Mouse (Mus musculus) embryonic stem cell, embryonic (primary cell): ENCODE results near the gene Nfasc.

ENCODE experiments used
- CTCF ChIA-PET, 4 experiments: fragments of 300-600 bp in 2 of 4; fragments of 350-600 bp in 2 of 4; sonication (Branson Sonifier 250); formaldehyde crosslinking; loops; one replicate each; lab custom pipeline; 2022; ENCODE audit warnings: inconsistent platforms in 2 of 4; lab: Charles Lee
- POLR2A ChIA-PET, 4 experiments: fragments of 300-600 bp in 2 of 4; fragments of 350-600 bp in 2 of 4; sonication (Branson Sonifier 250); formaldehyde crosslinking; loops; one replicate each; lab custom pipeline; 2022; ENCODE audit warnings: antibody characterized with exemption in 4 of 4, inconsistent platforms in 1 of 4; lab: Charles Lee

The Nfasc gene

GRCm38 (mm10) chr1:132560907-132561700 is 180.5 kb downstream of the Nfasc start:
- POLR2A ChIA-PET, result no interaction called here
- CTCF ChIA-PET, result interaction anchor here in 1 of 4 experiments (1.8 kb wide), 1 partner anchor 34 kb away, joined by 5 read pairs; no protein-coding TSS in a partner anchor

DNA sequence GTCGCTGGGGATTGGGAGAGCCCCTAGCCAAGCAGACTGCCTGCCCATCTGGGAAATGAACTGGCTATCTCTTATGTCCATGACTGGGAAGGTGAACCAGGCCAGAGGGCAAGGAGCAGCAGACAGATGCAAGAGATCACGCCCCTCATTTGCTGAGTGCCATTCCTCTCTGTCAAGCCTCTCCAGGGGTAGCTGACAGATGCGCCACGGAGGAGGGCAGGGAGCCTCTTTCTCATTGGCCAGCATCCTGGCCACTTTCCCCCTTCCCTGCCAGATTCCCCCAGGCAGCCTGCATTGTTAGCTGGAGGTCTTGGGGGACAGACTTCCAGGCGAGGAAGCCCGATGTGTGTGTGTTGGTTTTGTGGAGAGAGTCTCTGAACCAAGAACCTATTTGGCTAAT is 182.6 kb downstream of the Nfasc start:
- POLR2A ChIA-PET, result interaction anchor here in 2 of 4 experiments (0.8 to 2.3 kb wide), 3 partner anchors 9 to 18 kb away, joined by 3 to 9 read pairs (median 4); no protein-coding TSS in a partner anchor
- CTCF ChIA-PET, result interaction anchor here in 1 of 4 experiments (1.3 to 1.8 kb wide), 3 partner anchors 33 to 38 kb away, joined by 4 to 5 read pairs (median 4); no protein-coding TSS in a partner anchor

DNA sequence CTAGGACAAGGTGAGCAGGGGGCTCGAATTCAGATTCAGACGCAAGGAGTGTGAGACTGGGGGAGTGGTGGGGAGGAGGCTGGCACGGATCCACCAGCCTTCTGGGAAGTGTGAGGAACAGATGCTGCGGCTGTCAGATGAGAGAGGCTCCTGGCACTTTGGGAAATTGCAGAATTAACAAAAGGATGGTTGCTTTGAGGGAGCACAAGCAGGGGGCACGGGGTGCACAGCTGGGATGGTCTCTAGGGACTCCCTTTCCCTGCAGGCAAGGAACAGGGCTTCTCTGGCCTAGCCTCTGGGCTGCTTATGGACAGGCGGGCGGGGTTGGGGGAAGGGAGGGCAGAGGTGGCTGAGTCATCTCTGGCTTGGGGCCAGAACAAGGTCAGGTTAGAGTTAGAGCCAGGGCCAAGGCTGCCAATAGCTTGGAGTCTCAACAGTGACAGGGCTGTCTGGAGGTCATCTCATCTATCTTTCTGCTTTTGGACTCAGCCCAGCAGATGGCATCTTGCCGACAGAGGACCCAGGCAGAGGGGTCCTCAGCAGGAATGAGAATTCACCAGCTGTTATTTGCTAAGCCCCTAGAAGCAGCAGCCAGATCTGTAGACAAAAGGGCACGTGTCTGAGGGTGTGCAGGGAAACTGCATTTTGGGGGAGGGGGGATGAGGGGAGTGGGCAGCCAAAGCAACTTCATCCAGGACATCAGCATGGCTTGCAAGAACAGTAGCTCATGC is 183.5 kb downstream of the Nfasc start:
- POLR2A ChIA-PET, result interaction anchor here in 1 of 4 experiments (1.0 to 2.3 kb wide), 3 partner anchors 10 to 25 kb away, joined by 3 to 9 read pairs (median 4); no protein-coding TSS in a partner anchor
- CTCF ChIA-PET, result interaction anchor here in 3 of 4 experiments (0.6 to 1.7 kb wide), 5 partner anchors 32 to 168 kb away, joined by 3 to 4 read pairs (median 4); no protein-coding TSS in a partner anchor

DNA sequence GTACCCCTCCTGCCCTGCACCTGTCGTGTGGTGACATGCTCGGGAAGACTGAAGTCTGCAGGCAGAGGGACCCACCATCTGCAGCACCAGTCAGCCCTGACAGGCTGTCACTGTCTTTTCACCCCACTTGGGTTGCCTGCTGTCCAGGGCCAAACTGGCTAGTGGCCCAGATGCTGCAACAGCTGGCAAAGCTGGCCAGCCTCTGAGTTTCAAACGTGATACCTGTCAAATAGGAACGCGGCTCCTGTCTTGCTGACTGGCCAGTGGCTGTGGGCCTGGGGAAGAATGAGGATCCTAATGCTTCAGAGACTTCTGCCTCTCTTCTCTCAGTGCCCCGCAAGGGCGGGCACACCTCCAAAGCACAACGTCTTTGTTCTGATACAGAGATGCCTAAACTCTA is 197.8 kb downstream of the Nfasc start:
- ChIA-PET POLR2A (interaction anchor here in 2 of 4 experiments (0.6 to 1.3 kb wide), 4 partner anchors 9 to 1429 kb away, joined by 3 to 5 read pairs (median 3); no protein-coding TSS in a partner anchor), CTCF (interaction anchor here in 1 of 4 experiments (1.6 kb wide), 1 partner anchor 23 kb away, joined by 4 read pairs; no protein-coding TSS in a partner anchor)

DNA sequence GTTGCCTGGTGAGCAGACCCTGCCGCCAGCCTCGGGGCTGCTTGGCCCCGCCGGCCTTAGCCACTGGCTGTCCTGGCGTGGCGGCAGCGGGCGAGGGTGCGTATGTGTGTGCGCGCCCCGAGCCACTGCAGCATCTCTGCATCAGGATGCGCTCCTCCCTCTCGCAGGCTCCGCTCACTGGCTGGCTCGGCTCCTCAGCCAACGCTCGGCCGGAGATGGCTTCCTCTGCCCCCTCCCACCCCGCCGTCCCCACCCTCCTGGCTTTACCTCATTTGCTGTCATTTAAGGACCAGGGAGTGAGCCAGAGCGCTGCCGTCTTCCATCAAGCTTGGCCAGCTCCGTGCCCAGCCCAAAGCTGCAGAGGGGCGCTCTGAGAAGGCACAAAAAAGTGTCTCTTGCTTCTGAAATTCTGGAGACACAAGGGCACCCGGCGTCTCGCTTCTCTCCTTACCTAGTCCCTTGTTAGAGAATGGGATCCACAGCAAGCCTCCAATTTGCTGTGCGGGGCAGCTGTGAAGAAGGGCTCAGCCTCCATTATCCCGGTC is 198.8 kb downstream of the Nfasc start, which contains the start of gene Cntn2:
Gene Cntn2 (minus strand): TSS at position 495 of the 545 bp plus-strand sequence.
- CTCF ChIA-PET, result interaction anchor here in 3 of 4 experiments (0.6 to 2.8 kb wide), 5 partner anchors 17 to 389 kb away, joined by 3 to 37 read pairs (median 4); no protein-coding TSS in a partner anchor
- POLR2A ChIA-PET, result interaction anchor here in 3 of 4 experiments (0.6 to 2.0 kb wide), 8 partner anchors 8 to 106 kb away, joined by 3 to 18 read pairs (median 3); no protein-coding TSS in a partner anchor

DNA sequence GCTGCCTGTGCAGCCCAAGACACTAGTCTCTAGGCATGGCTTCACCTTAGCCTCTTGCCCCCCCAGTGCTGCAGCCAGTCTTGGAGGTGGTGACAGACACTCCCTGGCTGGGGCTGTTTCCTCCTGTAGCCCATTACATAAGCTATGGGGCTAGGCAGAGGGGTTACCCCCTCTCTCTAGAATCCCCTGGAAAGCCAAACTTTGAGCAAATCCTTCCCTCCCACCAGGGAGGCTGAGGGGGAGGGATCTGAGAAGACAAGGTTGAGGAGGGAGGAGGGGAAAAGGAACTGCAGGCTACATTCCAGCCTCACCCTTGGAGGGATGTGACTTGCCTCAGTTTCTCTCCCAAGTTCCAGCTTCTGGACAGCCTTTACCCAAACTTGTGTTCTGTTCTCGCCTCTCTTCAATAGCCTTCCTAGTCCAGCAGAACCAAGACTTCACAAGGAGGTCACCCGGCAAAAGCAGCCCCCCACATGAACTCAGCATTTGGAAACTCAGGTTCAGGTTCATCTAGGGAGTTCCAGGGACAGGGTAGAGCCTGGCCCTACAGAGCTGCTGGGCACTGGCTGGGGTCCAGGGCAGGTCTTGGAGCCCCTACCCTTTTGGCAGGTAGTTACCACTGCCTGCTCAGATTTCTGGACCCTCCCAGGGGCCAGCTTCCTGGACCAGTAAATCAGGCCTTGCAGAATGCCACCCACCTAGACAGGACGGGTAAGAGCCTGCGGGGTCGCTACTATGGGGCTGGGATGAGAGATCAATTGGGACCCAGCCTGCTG is 199.6 kb downstream of the Nfasc start:
- ChIA-PET CTCF (interaction anchor here (0.9 to 2.8 kb wide), 15 partner anchors 14 to 152 kb away, joined by 3 to 37 read pairs (median 9); partner anchors contain the start of gene Rbbp5 (in 1 of the 4)), POLR2A (interaction anchor here in 3 of 4 experiments (0.7 to 2.2 kb wide), 30 partner anchors 10 to 377 kb away, joined by 3 to 18 read pairs (median 5); partner anchors contain the start of genes Dstyk (in 2 of the 3), Rbbp5 (in 2 of the 3), Tmcc2 (in 1 of the 3) and Tmem81 (in 1 of the 3))

GRCm38 (mm10) chr1:132541171-132541823 is 200.3 kb downstream of the Nfasc start:
- CTCF ChIA-PET, result interaction anchor here (0.5 to 2.8 kb wide), 28 partner anchors 13 to 1559 kb away, joined by 3 to 37 read pairs (median 4); partner anchors contain the start of gene Rbbp5 (in 1 of the 4)
- POLR2A ChIA-PET, result interaction anchor here in 3 of 4 experiments (0.6 to 2.2 kb wide), 40 partner anchors 9 to 678 kb away, joined by 3 to 18 read pairs (median 5); partner anchors contain the start of genes Dstyk (in 2 of the 3), Rbbp5 (in 2 of the 3), Elk4 (in 1 of the 3) and Tmcc2 (in 1 of the 3)

DNA sequence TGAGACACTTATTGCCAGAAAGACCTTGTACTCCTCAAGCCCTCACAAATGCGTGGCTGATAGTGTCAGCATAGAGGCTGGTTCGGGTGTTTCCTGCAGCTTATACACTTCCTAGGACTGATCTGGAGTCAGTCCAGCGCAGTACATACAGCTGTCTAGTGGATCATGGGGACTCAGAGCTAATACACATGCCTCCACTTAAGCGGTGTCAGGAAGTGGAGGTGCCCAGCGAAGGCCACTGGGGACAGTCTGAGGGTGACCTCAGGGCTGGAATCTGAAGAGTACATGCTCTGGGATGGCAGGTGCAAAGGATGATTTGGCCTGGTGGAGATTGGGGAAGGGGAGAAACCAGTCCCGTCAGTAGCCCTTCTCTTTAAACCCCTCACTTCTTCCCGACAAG is 200.9 kb downstream of the Nfasc start:
- POLR2A ChIA-PET, result interaction anchor here in 3 of 4 experiments (0.6 to 2.2 kb wide), 31 partner anchors 8 to 679 kb away, joined by 3 to 18 read pairs (median 5); partner anchors contain the start of genes Dstyk (in 1 of the 3), Elk4 (in 1 of the 3), Rbbp5 (in 1 of the 3) and Tmcc2 (in 1 of the 3)
- CTCF ChIA-PET, result interaction anchor here (0.6 to 2.8 kb wide), 23 partner anchors 12 to 511 kb away, joined by 3 to 37 read pairs (median 5); partner anchors contain the start of gene Rbbp5 (in 1 of the 4)

DNA sequence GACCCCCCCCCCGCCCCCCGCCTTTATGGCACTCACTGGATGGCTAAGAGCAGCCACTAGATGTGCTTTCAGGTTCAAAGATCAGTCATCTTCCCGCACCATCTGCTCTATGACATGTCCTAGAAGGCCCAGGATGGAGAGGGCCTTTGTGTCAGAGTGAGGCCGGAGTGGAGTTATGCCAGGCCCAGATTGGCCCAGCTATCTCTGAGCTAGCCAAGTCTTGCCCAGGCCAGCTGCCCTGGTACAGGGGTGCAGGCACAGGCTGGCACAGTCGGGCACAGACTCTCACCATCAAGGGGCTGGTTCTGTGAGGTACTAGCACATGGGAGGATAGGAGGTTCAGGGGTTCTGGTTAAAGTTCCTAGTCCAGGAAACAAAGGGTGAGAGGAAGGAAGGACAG is 203.9 kb downstream of the Nfasc start:
- CTCF ChIA-PET, result interaction anchor here in 3 of 4 experiments (0.6 to 2.0 kb wide), 3 partner anchors 17 to 165 kb away, joined by 3 to 5 read pairs (median 4); no protein-coding TSS in a partner anchor

DNA sequence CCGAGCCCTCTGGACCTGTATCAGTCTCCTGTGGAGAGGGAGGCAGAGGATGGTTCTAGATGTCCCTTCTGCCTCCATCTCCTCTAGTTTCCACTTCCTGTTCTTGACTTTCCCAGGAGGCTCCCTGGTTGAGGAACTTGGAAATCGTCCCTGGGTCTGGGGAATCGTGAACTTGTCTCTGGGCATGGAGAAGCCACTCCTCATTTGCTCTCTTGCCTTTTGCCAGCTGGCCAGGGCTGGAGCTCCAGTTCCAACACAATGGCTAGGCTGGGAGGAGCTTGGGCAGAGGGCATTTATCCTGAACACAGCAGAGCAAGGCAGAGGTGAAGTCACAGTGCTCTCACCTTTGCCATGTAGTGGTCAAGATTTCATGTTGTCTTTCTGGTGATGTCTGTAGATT is 205.2 kb downstream of the Nfasc start:
- ChIA-PET CTCF (interaction anchor here in 1 of 4 experiments (0.6 kb wide), 1 partner anchor 16 kb away, joined by 6 read pairs; no protein-coding TSS in a partner anchor), POLR2A (interaction anchor here in 1 of 4 experiments (1.3 kb wide), 1 partner anchor 528 kb away, joined by 7 read pairs; no protein-coding TSS in a partner anchor)

More for the DNA sequence above, 203.9 kb downstream of the Nfasc start:
- POLR2A ChIA-PET, result interaction anchor here in 1 of 4 experiments (1.1 kb wide), 1 partner anchor 12 kb away, joined by 4 read pairs; no protein-coding TSS in a partner anchor

- CTCF ChIA-PET, result no interaction called here
Observed at GRCm38 (mm10) chr1:132535541-132535940, 206.1 kb downstream of the Nfasc start.

GRCm38 (mm10) chr1:132533840-132534239 is 207.8 kb downstream of the Nfasc start:
- ChIA-PET CTCF (interaction anchor here (1.1 to 2.1 kb wide), 10 partner anchors 8 to 75 kb away, joined by 3 to 18 read pairs (median 8); no protein-coding TSS in a partner anchor), POLR2A (interaction anchor here in 3 of 4 experiments (0.8 to 1.5 kb wide), 5 partner anchors 10 to 801 kb away, joined by 3 to 11 read pairs (median 3); partner anchors contain the start of gene Cntn2 (in 1 of the 3))

More at GRCm38 (mm10) chr1:132535541-132535940, 206.1 kb downstream of the Nfasc start:
- POLR2A ChIA-PET, result interaction anchor here in 1 of 4 experiments (1.3 kb wide), 1 partner anchor 527 kb away, joined by 7 read pairs; no protein-coding TSS in a partner anchor

GRCm38 (mm10) chr1:132532521-132532920 is 209.1 kb downstream of the Nfasc start:
- CTCF ChIA-PET, result interaction anchor here in 3 of 4 experiments (0.6 to 2.1 kb wide), 6 partner anchors 8 to 290 kb away, joined by 3 to 18 read pairs (median 8); no protein-coding TSS in a partner anchor
- POLR2A ChIA-PET, result interaction anchor here in 2 of 4 experiments (0.6 to 1.4 kb wide), 4 partner anchors 9 to 177 kb away, joined by 3 to 5 read pairs (median 4); no protein-coding TSS in a partner anchor

DNA sequence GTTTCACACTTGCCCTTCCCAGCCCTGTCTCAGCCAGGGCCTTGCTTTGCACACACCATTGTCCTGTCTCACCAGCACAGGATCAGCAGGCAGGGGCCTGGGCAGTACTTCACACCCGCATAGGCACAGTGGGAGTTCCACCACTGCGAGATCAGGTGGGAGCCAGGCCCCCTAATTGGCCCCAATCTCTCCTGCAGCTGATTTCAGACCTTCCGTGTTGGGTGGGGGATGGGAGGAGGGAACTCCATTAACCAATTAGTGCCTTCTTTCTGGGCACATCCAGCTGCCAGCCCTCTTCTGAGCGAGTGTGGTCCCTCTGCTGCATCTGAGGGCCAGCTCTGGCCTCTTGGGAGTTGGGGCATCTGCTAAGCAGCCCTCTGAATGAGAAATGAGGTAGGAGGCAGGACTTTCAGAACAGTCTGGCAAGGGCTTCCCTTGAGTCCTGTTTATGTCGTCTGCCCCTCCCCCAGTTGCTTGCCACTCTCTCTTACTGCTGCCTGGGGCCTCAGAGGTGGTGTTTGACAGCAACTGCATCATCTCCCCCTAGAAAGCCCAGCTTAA is 210.9 kb downstream of the Nfasc start:
- CTCF ChIA-PET, result interaction anchor here in 3 of 4 experiments (0.6 to 1.9 kb wide), 5 partner anchors 10 to 90 kb away, joined by 3 to 6 read pairs (median 3); no protein-coding TSS in a partner anchor
- POLR2A ChIA-PET, result interaction anchor here in 2 of 4 experiments (0.7 to 1.9 kb wide), 3 partner anchors 9 to 53 kb away, joined by 3 to 8 read pairs (median 3); no protein-coding TSS in a partner anchor
